Mouse (Mus musculus): Measurements from ENCODE around the gene Pdlim1.

The Pdlim1 gene

GRCm38 (mm10) chr19:40283415-40283814 is 11.8 kb upstream of the Pdlim1 start:
- no peak for DNase-seq

GRCm38 (mm10) chr19:40278372-40279023 is 6.9 kb upstream of the Pdlim1 start:
- no peak for DNase-seq

GRCm38 (mm10) chr19:40277494-40277893 is 5.9 kb upstream of the Pdlim1 start:
- DNase-seq = no peak

GRCm38 (mm10) chr19:40275401-40276188 is 4.0 kb upstream of the Pdlim1 start:
- DNase-seq = peak; percentile 38

- DNase-seq = no peak
Measured at GRCm38 (mm10) chr19:40272674-40273073, 1.0 kb upstream of the Pdlim1 start.

- DNase-seq = no peak
Measured at GRCm38 (mm10) chr19:40270351-40271307, 1.0 kb downstream of the Pdlim1 start.

- no peak for DNase-seq
Measured at GRCm38 (mm10) chr19:40269526-40269925, 2.1 kb downstream of the Pdlim1 start.

GRCm38 (mm10) chr19:40268493-40268892 is 3.1 kb downstream of the Pdlim1 start:
- DNase-seq = no peak

- no peak for DNase-seq
Measured at GRCm38 (mm10) chr19:40267380-40267779, 4.3 kb downstream of the Pdlim1 start.

GRCm38 (mm10) chr19:40259485-40259884 is 12.2 kb downstream of the Pdlim1 start:
- DNase-seq = no peak

- DNase-seq = no peak
Measured at GRCm38 (mm10) chr19:40257396-40257795, 14.2 kb downstream of the Pdlim1 start.

GRCm38 (mm10) chr19:40256376-40257050 is 15.1 kb downstream of the Pdlim1 start:
- DNase-seq = no peak

GRCm38 (mm10) chr19:40255561-40255960 is 16.1 kb downstream of the Pdlim1 start:
- no peak for DNase-seq

- no peak for DNase-seq
Measured at GRCm38 (mm10) chr19:40254741-40255140, 16.9 kb downstream of the Pdlim1 start.

- DNase-seq = no peak
Measured at GRCm38 (mm10) chr19:40253768-40254167, 17.9 kb downstream of the Pdlim1 start.

- no peak for DNase-seq
Measured at GRCm38 (mm10) chr19:40251115-40251514, 20.5 kb downstream of the Pdlim1 start.

GRCm38 (mm10) chr19:40249352-40249751 is 22.3 kb downstream of the Pdlim1 start:
- DNase-seq = no peak

GRCm38 (mm10) chr19:40248476-40248875 is 23.2 kb downstream of the Pdlim1 start:
- no peak for DNase-seq

- DNase-seq = no peak
Measured at GRCm38 (mm10) chr19:40247268-40247666, 24.4 kb downstream of the Pdlim1 start.

- DNase-seq = no peak
Measured at GRCm38 (mm10) chr19:40246646-40247267, 24.9 kb downstream of the Pdlim1 start.

- no peak for DNase-seq
Measured at GRCm38 (mm10) chr19:40240838-40241689, 30.6 kb downstream of the Pdlim1 start.

Measured in kidney, adult 11 months (tissue).